Mouse (Mus musculus): Measurements from ENCODE around the gene Hs6st1.
A peak's percentile ranks its signal among the peaks of the same experiment; 100 is the strongest.

Gene Hs6st1

GRCm38 (mm10) chr1:36064861-36065760 is 3.1 kb upstream of the Hs6st1 start:
- DNase-seq (ENCODE audit: low spot score) = peak; percentile 67

- DNase-seq (ENCODE audit: low spot score) = no peak
Observed at GRCm38 (mm10) chr1:36065761-36066150, 2.4 kb upstream of the Hs6st1 start.

GRCm38 (mm10) chr1:36066216-36066980 is 1.8 kb upstream of the Hs6st1 start:
- DNase-seq (ENCODE audit: low spot score) = no peak

- peak; percentile 8 for DNase-seq (ENCODE audit: low spot score)
Observed at GRCm38 (mm10) chr1:36067201-36067600, 999 bp upstream of the Hs6st1 start.

GRCm38 (mm10) chr1:36067611-36068010 is 589 bp upstream of the Hs6st1 start:
- no peak for DNase-seq (ENCODE audit: low spot score)

- DNase-seq (ENCODE audit: low spot score) = peak; percentile 10
Observed at GRCm38 (mm10) chr1:36068531-36069120, 426 bp downstream of the Hs6st1 start.

GRCm38 (mm10) chr1:36069291-36069771 is 1.1 kb downstream of the Hs6st1 start:
- DNase-seq (ENCODE audit: low spot score) = peak; percentile 9

GRCm38 (mm10) chr1:36070190-36070589 is 2.0 kb downstream of the Hs6st1 start:
- DNase-seq (ENCODE audit: low spot score) = no peak

- no peak for DNase-seq (ENCODE audit: low spot score)
Observed at GRCm38 (mm10) chr1:36070740-36071139, 2.5 kb downstream of the Hs6st1 start.

GRCm38 (mm10) chr1:36071176-36071575 is 3.0 kb downstream of the Hs6st1 start:
- DNase-seq (ENCODE audit: low spot score) = no peak

GRCm38 (mm10) chr1:36071611-36072010 is 3.4 kb downstream of the Hs6st1 start:
- DNase-seq (ENCODE audit: low spot score) = no peak

GRCm38 (mm10) chr1:36072588-36073556 is 4.7 kb downstream of the Hs6st1 start:
- DNase-seq (ENCODE audit: low spot score) = no peak

GRCm38 (mm10) chr1:36073566-36073965 is 5.4 kb downstream of the Hs6st1 start:
- no peak for DNase-seq (ENCODE audit: low spot score)

- DNase-seq (ENCODE audit: low spot score) = no peak
Observed at GRCm38 (mm10) chr1:36074197-36074596, 6.0 kb downstream of the Hs6st1 start.

- no peak for DNase-seq (ENCODE audit: low spot score)
Observed at GRCm38 (mm10) chr1:36074968-36075367, 6.8 kb downstream of the Hs6st1 start.

GRCm38 (mm10) chr1:36075652-36076051 is 7.5 kb downstream of the Hs6st1 start:
- no peak for DNase-seq (ENCODE audit: low spot score)

- DNase-seq (ENCODE audit: low spot score) = no peak
Observed at GRCm38 (mm10) chr1:36077084-36077483, 8.9 kb downstream of the Hs6st1 start.

- DNase-seq (ENCODE audit: low spot score) = no peak
Observed at GRCm38 (mm10) chr1:36078250-36078649, 10.1 kb downstream of the Hs6st1 start.

- DNase-seq (ENCODE audit: low spot score) = no peak
Observed at GRCm38 (mm10) chr1:36079679-36080078, 11.5 kb downstream of the Hs6st1 start.

GRCm38 (mm10) chr1:36080974-36081373 is 12.8 kb downstream of the Hs6st1 start:
- no peak for DNase-seq (ENCODE audit: low spot score)

- no peak for DNase-seq (ENCODE audit: low spot score)
Observed at GRCm38 (mm10) chr1:36082184-36082583, 14.0 kb downstream of the Hs6st1 start.

Measured in urinary bladder, postnatal 10 days (tissue).